Mouse (Mus musculus) limb, embryonic 14.5 days (tissue): Measurements from ENCODE around the gene Tspan32. TPM values are rescaled to one million over a fixed set of nuclear protein-coding genes. Genes with fewer than 3 reads are reported as not detected.

Experiments
- ATAC-seq: fragments of 200-750 bp; cut with Nextera tagmentation; 2 replicates; pipeline ENCODE4 v1.8.0; 2017; ENCODE audit warnings: low read depth, moderate number of reproducible peaks, moderate TSS enrichment; ENCODE audit not compliant: low FRiP score
- DNase-seq: peaks from one replicate; pipeline ENCODE4 v3.0.0-alpha.2; 2015; ENCODE audit warnings: low spot score
- H3K27ac ChIP-seq: fragments of 300-500 bp; sonication (generic); replicated peaks from 2 replicates; pipeline ENCODE4 v1.5.1; 2014; ENCODE audit warnings: low read depth, mild to moderate bottlenecking, low read length, moderate library complexity, mixed read lengths
- H3K27me3 ChIP-seq: fragments of 300-500 bp; sonication (generic); 2 replicates; pipeline ENCODE4 v1.6.1; 2014; ENCODE audit warnings: low read length, mixed read lengths; ENCODE audit not compliant: control insufficient read depth, insufficient read depth
- H3K36me3 ChIP-seq: fragments of 300-500 bp; sonication (generic); 2 replicates; pipeline ENCODE4 v1.6.1; 2014; ENCODE audit warnings: mild to moderate bottlenecking, low read length, moderate library complexity, mixed read lengths; ENCODE audit not compliant: control insufficient read depth, insufficient read depth
- H3K4me1 ChIP-seq: fragments of 300-500 bp; sonication (generic); 2 replicates; pipeline ENCODE4 v1.6.1; 2014; ENCODE audit warnings: antibody characterized with exemption, low read length, mixed read lengths; ENCODE audit not compliant: control insufficient read depth, insufficient read depth
- H3K4me2 ChIP-seq: fragments of 300-500 bp; sonication (generic); replicated peaks from 2 replicates; pipeline ENCODE4 v1.6.1; 2014; ENCODE audit warnings: low read depth, mild to moderate bottlenecking, low read length, moderate library complexity; ENCODE audit not compliant: severe bottlenecking
- H3K4me3 ChIP-seq: fragments of 300-500 bp; sonication (generic); replicated peaks from 2 replicates; pipeline ENCODE4 v1.5.1; 2014; ENCODE audit warnings: low read length
- H3K9ac ChIP-seq: fragments of 300-500 bp; sonication (generic); 2 replicates; pipeline ENCODE4 v1.6.1; 2014; ENCODE audit warnings: mild to moderate bottlenecking, low read depth, low read length, moderate library complexity; ENCODE audit not compliant: severe bottlenecking
- H3K9me3 ChIP-seq: fragments of 300-500 bp; sonication (generic); 2 replicates; pipeline ENCODE4 v1.6.1; 2016; ENCODE audit warnings: low read length; ENCODE audit not compliant: control insufficient read depth
- POLR2A ChIP-seq: fragments of 200-500 bp; IDR thresholded peaks from 2 replicates; pipeline ENCODE4 v1.8.0; 2012; ENCODE audit warnings: inconsistent platforms, mild to moderate bottlenecking, moderate library complexity, borderline replicate concordance; ENCODE audit not compliant: insufficient read depth, insufficient read length; ENCODE audit errors: extremely low read depth
- WGBS: fragments of 180-500 bp; shearing (Covaris S2); extraction: QIAGEN DNeasy Blood & Tissue Kit; methylation state at CpG from one replicate; pipeline ENCODE4 v1.1.7; 2014; 5-methylcytosine and 5-hydroxymethylcytosine counted together
- polyA plus RNA-seq, 2 experiments: library from polyadenylated mRNA; depleted of rRNA in 1 of 2; stranded (reverse) in 1 of 2; unstranded in 1 of 2; fragments of >200 nt; fragmentation: Nextera tagmentation in 1 of 2; extraction: Ambion mirVana in 1 of 2; gene quantifications; 2 replicates each; pipeline versions ENCODE4 v1.2.1 to v1.2.3; 2012 to 2014

Gene Tspan32
- polyA plus RNA-seq, 2 experiments = 5.5 to 6.0 TPM

DNA sequence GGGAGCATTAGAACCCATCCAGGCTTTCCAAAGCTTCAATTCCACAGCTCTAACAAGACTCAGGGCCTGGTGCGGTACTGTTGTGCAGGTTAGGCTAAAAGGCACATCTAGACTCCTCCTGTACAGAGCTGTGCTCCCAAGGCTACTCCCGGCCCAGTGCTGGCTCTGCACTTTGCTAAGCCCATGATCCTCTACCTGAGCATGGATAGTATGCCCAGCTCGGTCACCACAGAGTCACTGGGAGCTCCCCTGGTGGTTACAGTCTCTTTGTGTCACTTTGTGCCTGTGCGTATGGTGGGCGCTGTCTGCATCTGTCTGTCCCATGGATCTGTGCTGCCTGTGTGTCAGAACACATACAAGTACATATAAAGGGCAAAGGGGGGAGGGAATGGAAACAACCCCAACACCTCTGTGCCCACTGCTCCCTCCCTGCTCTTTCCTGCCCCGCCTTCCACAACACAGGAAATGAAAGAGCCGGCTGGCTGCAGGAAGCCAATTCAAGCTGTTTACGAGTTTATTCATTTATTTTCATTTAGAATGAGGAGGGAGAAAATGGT is 3.6 kb downstream of the Tspan32 start:
- ATAC-seq (peak; percentile 77), DNase-seq (peak; percentile 81)
- Histone ChIP-seq H3K27ac (peak overlapping the region; percentile 95), H3K4me2 (peak overlapping the region; percentile 36), H3K9ac (peak overlapping the region; percentile 22; the same call in 1 of the 2 replicates), H3K4me3 (no peak overlapping the region), H3K9me3 (no peaks in the 10 kb centered on the region), H3K27me3 (no peaks in the 10 kb centered on the region), H3K4me1 (peaks cover 37% of the 10 kb centered on the region), H3K36me3 (no peaks in the 10 kb centered on the region)
- no peak for TF ChIP-seq POLR2A
- 22% methylated on average over 8 of the region's 8 CpGs for WGBS

DNA sequence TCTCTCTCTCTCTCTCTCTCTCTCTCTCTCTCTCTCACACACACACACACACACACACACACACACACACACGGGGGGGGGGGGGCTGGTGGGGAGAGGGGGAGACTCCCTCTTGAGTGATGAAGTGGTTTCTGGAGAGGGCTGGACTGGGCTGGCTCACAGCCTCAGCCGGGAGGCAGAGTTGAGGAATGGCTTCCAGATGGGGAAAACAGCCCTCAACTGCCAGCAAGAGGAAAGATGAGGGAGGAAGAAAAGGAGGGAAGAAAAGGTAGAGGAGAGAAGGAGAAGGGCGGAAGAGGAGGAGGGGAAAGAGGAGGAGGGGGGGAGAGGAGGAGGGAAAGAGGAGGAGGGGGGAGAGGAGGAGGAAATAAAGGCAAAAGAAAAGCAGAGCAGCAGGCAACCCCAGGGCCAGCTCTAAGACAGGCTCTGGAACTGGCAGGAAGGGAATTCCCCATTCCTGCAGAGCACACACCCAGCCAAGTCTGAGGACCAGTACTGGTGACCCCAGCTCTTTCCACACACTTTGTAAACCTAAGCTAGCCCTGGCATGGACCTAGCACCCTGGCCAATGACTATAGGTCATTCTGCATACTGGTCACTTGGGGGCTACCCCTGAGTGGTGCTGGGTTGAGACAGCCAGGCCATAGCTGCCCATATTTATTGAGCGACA is 4.3 kb downstream of the Tspan32 start:
- DNase-seq (peak; percentile 88), ATAC-seq (peak; percentile 87)
- TF ChIP-seq POLR2A = no peak

DNA sequence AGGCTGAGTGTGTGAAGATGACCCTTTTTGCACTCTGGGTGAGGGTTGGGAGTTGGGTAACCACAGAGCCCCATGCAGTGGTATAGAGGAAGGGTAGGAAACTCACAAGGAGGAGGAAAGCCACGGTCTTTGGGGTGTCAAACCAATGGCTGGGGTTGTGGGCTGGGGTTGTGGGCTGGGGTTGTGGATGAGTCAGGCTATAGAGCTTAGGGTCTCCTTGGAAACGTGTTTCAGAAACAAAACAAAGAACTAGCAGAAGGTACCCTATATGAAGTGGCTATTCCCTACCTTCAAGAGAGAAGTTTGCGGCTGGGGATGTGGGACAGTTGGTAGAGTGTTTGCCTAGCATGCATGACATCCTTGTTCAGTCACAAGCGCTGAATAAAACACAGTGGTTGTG is 5.2 kb downstream of the Tspan32 start:
- no peaks in the 10 kb centered on the region for H3K9me3 ChIP-seq
- WGBS = 81% methylated on average over 4 of the region's 4 CpGs

More for the DNA sequence above, 4.3 kb downstream of the Tspan32 start:
- Histone ChIP-seq H3K27me3 (no peaks in the 10 kb centered on the region), H3K9ac (peak overlapping the region; percentile 8; the same call in 1 of the 2 replicates), H3K27ac (peak overlapping the region; percentile 95), H3K4me2 (peak overlapping the region; percentile 36), H3K36me3 (no peaks in the 10 kb centered on the region), H3K9me3 (no peaks in the 10 kb centered on the region), H3K4me1 (peaks cover 37% of the 10 kb centered on the region), H3K4me3 (no peak overlapping the region)
- WGBS = 22% methylated on average over 3 of the region's 4 CpGs

DNA sequence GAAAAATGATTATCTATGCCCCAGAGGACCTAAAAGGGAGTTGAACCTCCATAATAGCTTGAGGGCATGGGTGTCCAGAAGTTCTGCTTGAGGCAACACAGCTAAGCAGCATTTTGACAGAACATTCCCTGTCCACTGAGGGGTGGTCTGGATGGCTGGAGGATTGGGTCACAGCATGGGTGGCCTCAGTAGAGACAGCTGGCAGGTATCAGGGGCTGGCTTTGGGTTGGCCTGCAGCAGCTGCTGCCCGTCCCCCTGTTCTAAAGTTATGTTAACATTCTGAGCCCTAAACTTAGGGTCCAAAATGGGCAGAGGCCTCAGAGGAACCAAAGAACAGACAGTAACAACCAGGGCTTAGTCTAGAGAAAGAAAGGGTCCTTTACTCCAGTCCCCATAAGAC is 6.4 kb downstream of the Tspan32 start:
- H3K9me3 ChIP-seq = no peaks in the 10 kb centered on the region
- H3K4me1 ChIP-seq = peaks cover 41% of the 10 kb centered on the region
- no peaks in the 10 kb centered on the region for H3K27me3 ChIP-seq
- no peak for TF ChIP-seq POLR2A
- no peak overlapping the region for H3K27ac ChIP-seq
- H3K9ac ChIP-seq = no peak overlapping the region
- H3K36me3 ChIP-seq = no peaks in the 10 kb centered on the region
- 67% methylated on average over 1 of the region's 1 CpGs for WGBS
- H3K4me2 ChIP-seq = no peak overlapping the region
- H3K4me3 ChIP-seq = no peak overlapping the region
- DNase-seq (no peak), ATAC-seq (no peak)

More for the DNA sequence above, 5.2 kb downstream of the Tspan32 start:
- DNase-seq = no peak
- Histone ChIP-seq H3K4me1 (peaks cover 37% of the 10 kb centered on the region), H3K27me3 (no peaks in the 10 kb centered on the region), H3K27ac (peak overlapping the region; percentile 95), H3K9ac (no peak overlapping the region), H3K4me3 (no peak overlapping the region), H3K4me2 (peak overlapping the region; percentile 36; the same call in 1 of the 2 replicates), H3K36me3 (no peaks in the 10 kb centered on the region)
- no peak for ATAC-seq
- TF ChIP-seq POLR2A = no peak

DNA sequence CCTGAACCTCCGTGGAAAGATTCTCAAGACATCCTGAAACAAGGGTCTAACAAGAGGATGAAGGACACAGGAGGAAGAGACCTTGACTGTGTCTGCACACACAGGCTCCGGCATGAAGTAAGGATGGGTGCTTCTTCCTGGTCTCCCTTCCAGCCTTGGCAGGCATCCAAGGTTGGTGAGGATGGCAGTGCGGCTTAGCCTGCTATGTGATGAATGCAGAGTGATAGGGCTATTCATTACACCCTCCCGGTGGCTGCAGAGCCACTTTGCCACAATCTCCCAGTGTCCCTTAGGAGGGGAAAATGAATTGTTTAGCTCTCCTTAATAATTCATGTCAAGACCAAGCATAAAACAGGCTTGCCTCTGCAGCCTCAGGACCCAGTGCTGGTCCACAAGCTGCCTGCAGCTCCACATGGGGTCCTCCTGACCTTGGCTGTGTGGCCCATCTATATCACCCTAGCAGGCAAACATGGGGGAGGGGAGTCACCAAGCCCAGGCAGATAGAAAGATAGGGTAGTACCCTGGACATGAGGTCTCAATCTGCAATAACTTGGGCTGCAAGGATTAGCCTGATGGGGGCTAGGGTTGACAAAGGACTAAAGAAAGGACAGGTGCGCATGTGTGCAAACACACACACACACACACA is 7.5 kb downstream of the Tspan32 start:
- Histone ChIP-seq H3K9me3 (no peaks in the 10 kb centered on the region), H3K27ac (no peak overlapping the region), H3K27me3 (no peaks in the 10 kb centered on the region), H3K4me3 (no peak overlapping the region), H3K36me3 (no peaks in the 10 kb centered on the region), H3K4me2 (no peak overlapping the region), H3K4me1 (peaks cover 39% of the 10 kb centered on the region), H3K9ac (no peak overlapping the region)
- WGBS = 80% methylated on average over 5 of the region's 5 CpGs
- ATAC-seq (no peak), DNase-seq (no peak)
- no peak for TF ChIP-seq POLR2A
